8 mouse cellular contexts compared by ENCODE assay signal in genomic region chr4:99929149-99929612, GRCm38 (mm10). TPM values are rescaled to one million over a fixed set of nuclear protein-coding genes. Genes with fewer than 3 reads are reported as not detected.
A peak's percentile ranks its signal among the peaks of the same experiment; 100 is the strongest.
DNase-seq lines count a peak whose midpoint lies in the region; ATAC-seq and TF ChIP-seq lines count a peak whose summit lies in the region.

Pgm1 (plus strand) TSS chr4:99929414.

- peak within 1 kb of the TSS; percentile 73 to 96 for H3K4me3 ChIP-seq in ES-E14 (ENCODE audit: insufficient read depth in 1 of 2, low read depth in 1 of 2, low read length in 2 of 2, poor library complexity in 1 of 2, severe bottlenecking in 1 of 2)
- peak within 1 kb of the TSS; percentile 77 for H3K4me3 ChIP-seq in forebrain, embryonic 15.5 days
- H3K4me3 ChIP-seq in liver, postnatal 0 days (ENCODE audit: low read depth, low read length), result peak within 1 kb of the TSS; percentile 71
- peak within 1 kb of the TSS; percentile 43 for H3K4me3 ChIP-seq in neural tube, embryonic 14.5 days (ENCODE audit: low read depth, low read length)

- in situ Hi-C loops in ES-E14 (cut with MboI; ENCODE audit: low sequenced_read_pairs in 2 of 2, unreplicated experiment in 2 of 2), result no loop called here

- peak; percentile 85 for ATAC-seq in forebrain, embryonic 15.5 days (replicated peaks)
- ATAC-seq in liver, postnatal 0 days, result peak; percentile 84
- peak; percentile 87 for ATAC-seq in neural tube, embryonic 14.5 days (ENCODE audit: low read depth)

- H3K36me3 ChIP-seq in ES-E14 (ENCODE audit: control insufficient read depth, insufficient read depth, low read length, poor library complexity, severe bottlenecking), result no peaks in the 10 kb centered on the region
- no peaks in the 10 kb centered on the region for H3K36me3 ChIP-seq in forebrain, embryonic 15.5 days
- no peaks in the 10 kb centered on the region for H3K36me3 ChIP-seq in liver, postnatal 0 days (replicated peaks; ENCODE audit: insufficient read depth, low read length)
- H3K36me3 ChIP-seq in neural tube, embryonic 14.5 days (ENCODE audit: control insufficient read depth, insufficient read depth, low read length), result no peaks in the 10 kb centered on the region

- no peak within 1 kb of the TSS for H3K27ac ChIP-seq in ES-E14 (ENCODE audit: insufficient read depth, low read depth, low read length, poor library complexity, severe bottlenecking)
- H3K27ac ChIP-seq in forebrain, embryonic 15.5 days (replicated peaks), result peak within 1 kb of the TSS; percentile 81
- peak within 1 kb of the TSS; percentile 98 for H3K27ac ChIP-seq in liver, postnatal 0 days (ENCODE audit: low read depth)
- peak within 1 kb of the TSS; percentile 81 for H3K27ac ChIP-seq in neural tube, embryonic 14.5 days (ENCODE audit: low read depth, low read length)

- H3K9ac ChIP-seq in ES-E14 (ENCODE audit: insufficient read depth, low read depth, low read length, poor library complexity, severe bottlenecking), result peak within 1 kb of the TSS; percentile 82
- peak within 1 kb of the TSS; percentile 75 for H3K9ac ChIP-seq in forebrain, embryonic 15.5 days (replicated peaks)
- H3K9ac ChIP-seq in liver, postnatal 0 days (replicated peaks), result peak within 1 kb of the TSS; percentile 78
- H3K9ac ChIP-seq in neural tube, embryonic 14.5 days (replicated peaks; ENCODE audit: low read depth, low read length), result peak within 1 kb of the TSS; percentile 70

- no peak for TF ChIP-seq CTCF in brain, embryonic 14.5 days (IDR thresholded peaks at IDR 0.05; ENCODE audit: borderline replicate concordance, extremely low read depth, insufficient read depth, insufficient read length)
- no peak for TF ChIP-seq CTCF in liver, postnatal 0 days (IDR thresholded peaks at IDR 0.05; ENCODE audit: low read depth)

- no peaks in the 10 kb centered on the region for H3K9me3 ChIP-seq in ES-E14 (ENCODE audit: control insufficient read depth, insufficient read depth, low read depth, low read length)
- no peaks in the 10 kb centered on the region for H3K9me3 ChIP-seq in forebrain, embryonic 15.5 days
- no peaks in the 10 kb centered on the region for H3K9me3 ChIP-seq in liver, postnatal 0 days (ENCODE audit: low read length)
- no peaks in the 10 kb centered on the region for H3K9me3 ChIP-seq in neural tube, embryonic 14.5 days (ENCODE audit: control insufficient read depth, low read length)

- no peaks in the 10 kb centered on the region for H3K27me3 ChIP-seq in forebrain, embryonic 15.5 days
- H3K27me3 ChIP-seq in liver, postnatal 0 days (ENCODE audit: insufficient read depth, low read length), result no peaks in the 10 kb centered on the region
- H3K27me3 ChIP-seq in neural tube, embryonic 14.5 days (ENCODE audit: control insufficient read depth, insufficient read depth, low read length), result no peaks in the 10 kb centered on the region

- DNase-seq in ES-E14 (ENCODE audit: low read depth, low spot score), result peak; percentile 51
- DNase-seq in brain, embryonic 14.5 days (ENCODE audit: low read depth), result peak; percentile 79
- DNase-seq in heart, postnatal 4 days, result peak; percentile 90
- DNase-seq in layer of hippocampus, adult 18-20 months (ENCODE audit: low spot score in 2 of 2), result peak in 1 of 2 experiments; percentile 58
- peak; percentile 89 for DNase-seq in liver, postnatal 0 days
- peak; percentile 82 for DNase-seq in urinary bladder, postnatal 14 days (ENCODE audit: low spot score)

- WGBS in forebrain, embryonic 15.5 days, result 6% methylated on average over 23 of the region's 23 CpGs
- 1% methylated on average over 23 of the region's 23 CpGs for WGBS in liver, postnatal 0 days (ENCODE audit: insufficient replicate concordance)
- WGBS in neural tube, embryonic 14.5 days, result 6% methylated on average over 23 of the region's 23 CpGs

- TF ChIP-seq EP300 in liver, postnatal 0 days (IDR thresholded peaks at IDR 0.05; ENCODE audit: low read depth), result no peak; the same call in 1 of the 2 replicates

- TF ChIP-seq POLR2A in brain, embryonic 14.5 days (IDR thresholded peaks at IDR 0.05; ENCODE audit: borderline replicate concordance, extremely low read depth, insufficient read depth, insufficient read length, poor library complexity, severe bottlenecking), result no peak

- peak within 1 kb of the TSS; percentile 94 for H3K4me2 ChIP-seq in forebrain, embryonic 15.5 days (replicated peaks)
- peak within 1 kb of the TSS; percentile 82 for H3K4me2 ChIP-seq in liver, postnatal 0 days (ENCODE audit: low read depth, low read length)
- H3K4me2 ChIP-seq in neural tube, embryonic 14.5 days (ENCODE audit: low read depth, low read length), result peak within 1 kb of the TSS; percentile 61

- H3K4me1 ChIP-seq in ES-E14 (ENCODE audit: control insufficient read depth in 2 of 2, insufficient read depth in 2 of 2, low read length in 2 of 2, poor library complexity in 1 of 2), result no peaks in the 10 kb centered on the region; a peak in 1 of 4 replicates
- peaks cover 13% of the 10 kb centered on the region; the same call in 1 of the 2 replicates for H3K4me1 ChIP-seq in forebrain, embryonic 15.5 days
- H3K4me1 ChIP-seq in liver, postnatal 0 days (ENCODE audit: insufficient read depth), result peaks cover 12% of the 10 kb centered on the region
- no peaks in the 10 kb centered on the region for H3K4me1 ChIP-seq in neural tube, embryonic 14.5 days (ENCODE audit: control insufficient read depth, insufficient read depth, low read length)

TF ChIP-seq in ES-E14, 5 proteins besides CTCF, POLR2A, EP300 and RAD21:
- no peak for TF ChIP-seq MAFK (IDR thresholded peaks at IDR 0.05; ENCODE audit: insufficient read depth, low read depth, low read length)
- peak; percentile 49; the same call in 1 of the 2 replicates for TF ChIP-seq HCFC1 (IDR thresholded peaks at IDR 0.05; ENCODE audit: borderline replicate concordance, insufficient read depth, low read length)

RNA-seq across cellular contexts. Expression of gene Pgm1, which starts in this region (rescaled TPM):
- 15.6 and 27.6 TPM in 2 replicates for total RNA-seq in ES-E14 (2012; rRNA removed)
- polyA plus RNA-seq in brain, embryonic 14.5 days (2012; rRNA removed), result 32.8 and 45.8 TPM in 2 replicates
- polyA plus RNA-seq in forebrain, embryonic 15.5 days (2015; fragmentation: Nextera tagmentation; extraction: Ambion mirVana), result 36.0 and 42.3 TPM in 2 replicates
- total RNA-seq in heart, postnatal 4 days (2021), result 100 to 1,000 TPM; 223 TPM
- total RNA-seq in layer of hippocampus, adult 18-20 months (2021), result 10 to 100 TPM; 65.0 to 67.9 TPM
- polyA plus RNA-seq in liver, postnatal 0 days (2015; fragmentation: Nextera tagmentation; extraction: Ambion mirVana), result 144 and 145 TPM in 2 replicates
- polyA plus RNA-seq in neural tube, embryonic 14.5 days (2014; fragmentation: Nextera tagmentation; extraction: Ambion mirVana), result 77.1 and 86.5 TPM in 2 replicates
